Mouse (Mus musculus) heart, adult 9 months (tissue): Measurements from ENCODE around the gene Sla2.
"Not testable (repeated sequence)": the region's sequence is repeated elsewhere in the genome, so short reads cannot be mapped to it uniquely, and the experiment has no call there.

Experiments
- DNase-seq, 2 experiments: peaks; one replicate each; pipeline ENCODE4 v3.0.0; 2022; ENCODE audit warnings: low spot score in 2 of 2

Sla2 gene

DNA sequence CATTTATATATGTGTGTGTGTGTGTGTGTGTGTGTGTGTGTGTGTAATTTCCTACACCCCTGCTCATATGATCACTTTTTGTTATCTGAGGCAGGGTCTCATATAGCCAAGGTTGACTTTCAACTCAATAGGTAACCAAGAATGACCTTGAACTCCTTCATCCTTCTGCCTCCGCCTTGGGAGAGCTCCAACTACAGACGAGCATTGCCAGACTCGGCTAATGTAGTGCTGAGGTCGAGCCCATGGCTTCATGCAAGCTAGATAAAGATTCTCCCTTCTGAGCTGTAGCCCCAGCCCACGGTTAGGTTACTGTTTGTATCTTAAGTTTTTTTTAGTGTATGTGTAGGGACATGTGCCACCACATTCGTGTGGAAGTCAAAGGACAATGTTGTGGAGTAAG, 14.9 kb upstream of the Sla2 start:
- DNase-seq: no peak

DNA sequence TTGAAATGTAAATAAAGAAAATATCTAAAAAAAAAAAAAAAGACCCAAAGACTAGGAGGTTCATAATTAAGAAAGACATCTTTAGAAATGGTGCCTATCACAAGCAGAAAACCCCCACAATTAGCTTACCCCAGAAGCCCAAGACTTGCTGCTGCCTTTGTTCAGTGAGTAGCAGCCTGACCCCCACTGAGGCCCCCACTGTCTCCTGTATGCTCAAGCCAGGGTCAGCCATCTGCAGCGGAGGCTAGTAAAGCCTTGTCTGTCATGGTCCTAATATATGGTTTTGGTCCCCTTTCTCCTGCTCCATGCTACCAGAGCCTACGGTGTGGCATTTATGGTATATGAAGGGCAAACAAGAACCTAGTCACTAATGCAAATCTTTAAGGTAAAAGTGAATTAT, 14.4 kb upstream of the Sla2 start:
- no peak for DNase-seq

DNA sequence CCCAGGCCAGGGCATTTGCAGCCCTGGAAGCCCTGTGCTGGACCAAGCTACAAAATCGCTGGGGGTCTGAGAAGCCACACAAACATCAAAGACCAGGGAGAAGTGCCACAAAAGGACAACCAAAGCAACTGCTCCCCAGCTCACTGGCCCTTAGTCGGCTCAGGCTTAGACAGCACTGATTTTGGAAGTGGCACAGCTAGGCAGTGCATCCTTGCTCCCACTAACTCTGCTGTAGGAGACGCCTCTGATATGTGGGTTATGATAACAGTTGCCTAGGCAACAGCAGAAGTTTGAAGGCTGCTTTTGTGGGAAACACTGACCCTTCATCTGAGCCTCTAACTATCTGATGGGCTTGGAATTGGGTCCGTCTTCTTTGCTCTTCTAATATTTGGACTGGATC, 12.2 kb upstream of the Sla2 start:
- DNase-seq: no peak

DNA sequence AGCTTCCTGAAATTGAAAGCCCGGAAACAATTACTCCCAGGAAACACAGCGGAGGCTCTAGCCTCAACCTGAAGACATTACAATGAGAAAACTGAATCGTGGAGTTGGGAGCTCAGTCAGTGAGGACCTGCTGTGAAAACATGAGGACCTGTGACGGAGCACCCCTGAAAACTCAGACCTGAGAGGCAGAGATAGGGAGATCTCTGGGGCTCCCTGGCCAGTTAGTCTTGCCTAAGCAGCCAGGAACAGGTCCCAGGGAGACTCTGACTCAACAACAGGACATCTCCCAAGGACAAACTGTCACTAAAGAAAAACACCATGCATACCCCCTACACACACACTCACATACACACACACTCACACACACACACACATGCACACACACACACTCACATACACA, 11.4 kb upstream of the Sla2 start:
- DNase-seq: no peak

DNA sequence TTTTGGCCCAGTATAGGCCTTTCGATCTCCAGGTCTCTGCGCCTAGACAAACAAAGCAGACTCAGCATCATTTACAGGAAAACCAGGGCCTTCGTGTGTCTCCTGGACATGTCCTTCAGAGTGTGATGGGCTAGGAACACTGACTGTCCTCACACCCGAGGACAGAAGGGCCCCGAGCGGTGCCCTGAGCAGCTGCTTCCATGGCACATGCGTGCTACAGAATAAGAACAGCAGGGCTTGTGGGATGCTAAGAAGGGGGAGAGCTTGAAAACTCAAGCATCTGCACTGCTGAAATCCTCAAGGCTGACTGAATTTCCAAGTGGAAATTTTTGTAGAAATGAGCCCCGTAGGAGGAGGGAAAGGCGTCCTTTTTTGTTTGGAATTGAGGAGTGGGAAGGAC, 10.0 kb upstream of the Sla2 start:
- DNase-seq: no peak

DNA sequence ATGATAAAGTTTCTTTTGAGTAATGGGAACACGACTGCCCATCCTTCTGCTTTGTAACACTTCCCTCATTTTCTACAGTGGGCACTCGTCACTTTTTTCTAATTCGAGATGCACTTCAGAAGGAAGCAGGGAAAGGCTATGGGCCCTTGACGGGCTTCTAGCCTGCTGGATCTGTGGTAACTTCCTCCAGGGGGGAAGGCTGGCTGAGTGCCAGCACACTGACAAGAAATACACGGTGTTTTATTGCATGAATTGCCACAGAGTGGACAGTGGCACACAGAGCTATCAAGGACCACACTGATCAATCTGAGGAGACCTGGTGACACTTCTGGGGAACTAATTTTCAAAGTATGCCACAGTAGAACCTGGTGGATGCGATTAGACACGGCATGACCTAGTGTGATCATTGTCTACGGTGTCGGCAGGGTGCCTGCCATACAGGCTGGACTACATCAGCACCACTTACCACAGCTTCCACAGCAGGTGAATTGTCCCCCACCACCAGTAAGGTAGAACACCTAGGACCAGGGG, 9.5 kb upstream of the Sla2 start:
- DNase-seq: no peak

DNA sequence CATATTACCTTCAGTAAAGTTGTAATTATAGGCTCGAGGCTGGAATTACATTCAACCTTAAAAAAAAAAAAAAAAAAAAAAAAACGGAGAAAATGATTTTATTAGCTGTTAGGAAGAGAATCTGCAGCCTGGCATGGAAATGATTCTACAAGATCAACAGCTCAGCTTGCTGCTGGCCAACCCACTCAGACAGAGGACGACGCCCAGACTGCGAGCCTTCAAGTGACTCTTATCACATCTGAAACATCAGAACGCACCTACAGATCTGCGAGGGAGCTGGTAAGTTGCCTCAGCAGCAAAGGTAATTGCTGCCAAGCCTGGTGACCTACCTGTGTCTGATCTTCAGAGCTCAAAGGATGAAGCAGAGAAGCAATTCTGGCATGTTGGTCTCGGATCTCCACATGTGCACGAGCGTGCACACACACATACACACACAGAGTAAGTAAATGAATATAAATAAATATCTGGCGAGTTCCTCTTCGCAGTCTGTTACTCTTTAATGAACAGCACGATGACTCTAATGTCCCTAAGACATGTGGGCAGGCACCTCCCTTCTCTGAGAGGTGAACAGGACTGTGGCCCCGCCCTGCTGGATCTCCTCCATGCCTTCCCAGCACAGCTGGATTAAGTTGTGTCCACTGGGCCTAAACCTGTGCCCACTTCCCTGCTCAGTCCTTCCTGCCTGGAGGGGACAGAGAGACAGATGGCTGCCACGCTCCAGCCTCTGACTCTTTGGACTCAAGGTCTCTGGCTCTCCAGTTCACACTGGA, 7.7 kb upstream of the Sla2 start:
- DNase-seq: no peak

DNA sequence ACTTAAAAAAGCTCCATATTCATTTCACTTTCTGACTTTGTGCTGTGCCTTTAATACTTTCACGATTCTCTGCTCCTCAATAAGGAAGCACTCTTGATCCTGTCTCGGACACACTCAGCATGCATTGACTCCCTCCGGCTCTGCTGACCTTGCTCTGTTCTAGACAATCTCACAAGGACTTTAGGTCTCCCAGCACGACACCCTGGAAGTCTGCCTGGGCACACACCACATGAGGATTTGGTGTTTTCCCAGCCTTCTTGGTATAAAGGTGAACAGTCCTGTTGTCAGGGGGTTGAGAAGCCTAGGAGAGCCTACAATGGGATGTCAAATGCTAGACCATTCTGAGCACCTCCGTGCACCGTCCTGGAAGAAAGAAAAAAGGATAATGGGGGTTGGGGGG, 5.8 kb upstream of the Sla2 start:
- DNase-seq: no peak

DNA sequence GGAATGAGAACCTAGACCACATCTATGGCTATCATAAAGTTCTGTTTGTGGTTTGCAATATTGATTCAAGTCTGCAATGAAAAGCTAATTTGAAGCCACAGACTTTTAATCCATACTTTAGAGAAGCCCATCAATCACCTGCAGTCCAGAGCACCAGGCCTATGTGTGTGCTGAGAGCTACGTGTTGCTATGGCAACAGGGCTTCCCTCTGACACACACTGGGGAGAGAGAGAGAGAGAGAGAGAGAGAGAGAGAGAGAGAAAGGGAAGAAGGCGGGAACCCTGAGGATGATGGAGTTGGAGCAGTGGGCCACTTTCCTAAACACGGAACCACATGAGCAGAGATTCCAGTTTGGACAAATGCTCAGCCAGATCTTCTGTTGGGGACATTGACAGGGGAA, 5.2 kb upstream of the Sla2 start:
- no peak for DNase-seq

DNA sequence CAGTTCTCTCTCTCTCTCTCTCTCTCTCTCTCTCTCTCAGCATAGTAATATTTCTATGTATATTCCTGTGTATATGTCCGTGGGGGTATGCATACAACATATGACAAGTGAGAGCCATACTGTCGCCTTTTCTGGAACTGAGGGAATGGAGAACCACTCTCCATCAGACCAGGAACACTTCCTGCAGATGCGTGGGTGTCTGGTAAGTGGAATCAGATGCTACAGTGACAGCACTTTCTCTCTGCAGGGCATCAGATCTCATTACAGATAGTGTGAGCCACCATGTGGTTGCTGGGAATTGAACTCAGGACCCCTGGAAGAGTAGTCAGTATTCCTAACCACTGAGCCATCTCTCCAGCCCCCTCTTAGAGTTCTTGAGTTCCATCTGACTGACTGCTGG, 1.5 kb upstream of the Sla2 start:
- no peak for DNase-seq

DNA sequence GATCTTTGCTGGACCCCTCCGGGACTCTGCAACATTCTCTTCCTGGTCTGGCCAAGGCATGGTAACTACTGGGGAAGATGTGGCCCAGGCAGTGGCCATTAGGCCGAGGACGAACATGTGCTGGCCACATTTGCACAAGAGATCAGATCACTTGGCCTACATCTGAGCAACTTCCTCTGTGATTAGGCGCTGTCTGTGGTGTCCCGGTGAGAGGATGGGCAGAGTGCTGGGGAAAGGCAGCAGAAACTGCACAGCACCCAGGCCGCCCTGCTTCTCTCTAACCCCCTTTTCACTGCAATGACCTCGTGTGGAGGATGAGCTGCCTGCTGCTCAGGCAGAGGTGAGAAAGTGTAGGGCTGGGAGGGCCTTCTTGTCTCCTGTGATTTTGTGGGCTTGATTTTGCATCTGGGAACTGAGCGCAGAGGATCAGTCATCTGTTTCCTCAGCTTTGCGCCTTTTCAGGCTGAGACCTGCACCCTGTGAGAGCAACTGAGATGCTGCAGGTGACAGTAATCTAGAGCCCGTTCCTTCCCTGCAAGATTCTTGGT, 834 bp downstream of the Sla2 start:
- no peak for DNase-seq

DNA sequence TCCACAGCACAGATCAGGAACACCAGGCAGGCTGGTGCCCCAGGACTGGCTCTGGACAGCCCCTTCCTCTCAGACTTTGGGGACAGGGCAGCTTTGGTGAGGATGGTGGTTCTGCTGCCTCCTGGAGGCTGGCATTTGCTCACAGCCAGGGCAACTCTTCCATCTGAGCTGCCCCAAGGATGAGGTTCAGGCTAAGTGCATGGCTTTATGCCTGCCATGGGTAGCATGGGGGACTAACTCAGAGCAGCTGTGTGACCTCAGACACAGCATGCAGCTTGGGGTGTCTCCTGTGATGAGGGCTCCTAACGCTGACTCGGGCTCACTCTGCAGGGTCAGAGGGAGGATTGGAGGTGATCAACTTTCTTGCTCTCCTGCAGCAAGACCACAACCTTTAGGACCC, 1.3 kb downstream of the Sla2 start:
- not testable (repeated sequence) for DNase-seq

DNA sequence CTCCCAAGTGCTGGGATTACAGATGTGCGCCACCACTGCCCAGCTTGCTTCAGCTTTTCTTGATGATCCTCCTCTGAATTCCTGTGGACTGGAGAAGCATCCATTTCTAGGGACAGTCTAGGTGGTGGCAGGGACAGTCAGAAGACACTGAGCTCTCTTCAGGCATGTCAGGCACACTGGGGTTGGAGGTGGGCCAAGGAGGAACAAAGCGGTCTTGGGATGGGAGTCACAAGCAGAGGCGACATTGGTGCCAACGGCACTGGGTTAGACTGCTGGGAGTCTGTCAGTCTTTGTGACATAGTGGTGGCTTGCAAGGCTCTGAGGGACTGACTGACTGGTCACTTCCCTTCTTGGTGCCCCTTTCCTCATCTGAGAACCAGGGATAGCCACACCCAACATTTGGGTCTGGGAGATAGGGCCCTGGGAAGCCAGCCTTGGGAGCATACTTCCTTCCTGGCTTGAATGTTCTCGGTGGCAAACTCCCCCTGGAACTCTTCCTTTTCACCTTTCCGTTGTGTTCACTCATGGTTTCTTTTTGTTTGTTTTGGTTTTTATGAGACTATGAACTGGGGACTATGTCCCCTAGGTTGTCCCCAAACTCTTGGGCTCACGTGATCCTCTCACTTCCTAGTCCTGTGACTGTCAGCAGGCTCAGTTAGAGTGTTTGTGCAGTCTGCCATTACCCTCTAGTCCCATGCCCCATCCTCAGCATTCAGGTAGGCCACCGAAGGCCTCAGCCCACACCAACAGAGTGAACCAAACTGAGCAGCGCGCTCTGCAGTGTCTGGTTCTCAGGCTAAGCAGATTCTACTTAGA, 2.4 kb downstream of the Sla2 start:
- no peak for DNase-seq

DNA sequence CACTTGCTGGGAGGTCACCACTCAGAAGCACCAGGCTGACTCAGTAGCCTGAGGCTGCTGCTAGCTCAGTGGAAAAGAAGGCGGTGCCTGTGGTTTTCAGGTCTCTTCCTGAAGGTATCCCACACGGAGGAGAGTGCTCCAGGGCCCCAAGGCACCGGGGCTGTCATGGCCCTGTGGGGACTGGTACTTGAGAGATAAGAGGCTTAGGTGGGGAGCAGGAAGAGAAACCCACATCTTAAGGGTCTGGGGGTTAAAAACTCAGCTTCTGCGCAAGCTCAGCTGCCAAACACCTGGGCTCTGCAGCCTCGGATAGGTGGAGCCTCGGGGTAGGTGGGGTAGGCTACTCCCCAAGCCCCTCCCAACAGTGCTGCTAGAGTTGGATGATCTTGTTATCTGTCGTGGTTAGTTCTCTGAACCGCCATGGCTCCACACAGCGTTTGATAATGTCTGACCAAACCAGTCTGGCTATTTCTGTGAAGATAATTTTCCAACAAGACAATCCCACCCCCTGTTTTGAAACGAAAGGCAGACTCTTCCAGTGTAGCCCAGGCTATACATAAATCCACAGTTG, 4.5 kb downstream of the Sla2 start:
- no peak for DNase-seq

DNA sequence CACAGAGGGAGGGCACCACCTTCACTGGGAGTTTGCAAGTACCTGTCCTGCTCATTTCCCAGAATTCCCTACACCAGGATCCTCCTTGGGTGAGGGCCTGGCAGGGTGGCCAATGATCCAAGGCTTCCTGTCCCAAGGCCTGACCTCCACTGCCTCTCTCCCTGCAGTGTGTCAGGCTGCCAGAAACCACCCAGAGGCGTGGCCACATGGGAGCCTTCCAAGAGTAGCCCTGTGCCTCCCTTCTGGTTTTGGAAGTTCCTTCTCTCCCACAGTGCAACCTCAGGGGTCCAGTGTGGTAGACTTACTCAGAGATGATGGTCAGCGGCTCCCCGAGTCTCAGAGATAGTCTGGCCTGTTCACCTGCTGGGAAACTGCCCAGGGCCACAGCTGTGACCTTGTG, 7.5 kb downstream of the Sla2 start:
- DNase-seq: no peak

DNA sequence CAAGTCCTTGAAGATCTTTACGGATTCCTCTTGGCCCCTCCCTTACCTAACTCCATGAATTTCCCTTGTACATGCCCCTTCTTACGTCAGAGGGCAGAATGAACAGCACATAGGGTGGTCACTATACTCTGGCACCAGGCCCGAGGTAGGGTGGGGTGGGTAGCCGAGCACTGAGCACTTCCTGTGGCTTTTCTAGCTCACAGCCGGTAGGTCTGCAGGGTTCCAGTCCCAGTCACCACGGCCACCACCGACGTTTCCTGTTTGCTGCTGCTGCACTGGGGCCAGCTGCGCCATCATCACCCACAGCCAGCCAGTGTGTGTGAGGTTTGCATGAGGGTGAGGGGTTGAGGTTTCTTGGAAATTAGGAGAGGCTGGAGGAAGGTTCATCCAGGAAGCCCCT, 9.3 kb downstream of the Sla2 start:
- no peak for DNase-seq

DNA sequence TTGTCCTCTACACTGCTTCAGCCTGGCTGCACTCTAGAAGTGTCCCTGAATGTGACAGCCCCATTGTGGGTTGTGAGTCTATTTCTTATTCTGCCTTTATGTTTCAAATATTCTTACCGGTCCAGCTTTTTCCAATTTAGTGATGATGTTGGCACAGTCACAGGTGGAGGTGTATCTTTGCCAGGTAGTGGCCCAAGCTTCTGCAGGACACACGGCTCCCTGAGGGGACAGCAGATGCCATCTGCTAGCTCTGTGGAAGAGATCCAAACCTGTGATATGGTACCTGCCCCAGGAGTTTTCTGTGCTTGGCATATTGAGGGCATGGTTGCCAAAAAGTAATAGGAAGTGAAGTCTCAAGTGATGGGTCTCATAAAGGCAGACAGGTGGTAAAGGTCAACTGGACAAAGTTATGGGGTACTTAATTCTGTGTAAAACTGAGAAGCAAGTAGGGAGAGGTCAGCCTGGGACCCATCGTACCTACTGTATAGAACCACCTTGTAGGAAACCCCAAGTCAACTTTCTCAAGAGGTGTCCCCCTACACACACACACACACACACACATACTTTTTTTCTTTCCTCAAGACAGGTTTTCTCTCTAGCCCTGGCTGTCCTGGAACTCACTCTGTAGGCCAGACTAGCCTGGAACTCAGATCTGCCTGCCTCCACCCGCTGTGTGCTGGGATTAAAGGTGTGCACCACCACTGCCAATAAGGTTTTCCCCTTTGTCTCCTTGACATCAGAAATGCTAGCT, 12.1 kb downstream of the Sla2 start:
- DNase-seq: no peak

DNA sequence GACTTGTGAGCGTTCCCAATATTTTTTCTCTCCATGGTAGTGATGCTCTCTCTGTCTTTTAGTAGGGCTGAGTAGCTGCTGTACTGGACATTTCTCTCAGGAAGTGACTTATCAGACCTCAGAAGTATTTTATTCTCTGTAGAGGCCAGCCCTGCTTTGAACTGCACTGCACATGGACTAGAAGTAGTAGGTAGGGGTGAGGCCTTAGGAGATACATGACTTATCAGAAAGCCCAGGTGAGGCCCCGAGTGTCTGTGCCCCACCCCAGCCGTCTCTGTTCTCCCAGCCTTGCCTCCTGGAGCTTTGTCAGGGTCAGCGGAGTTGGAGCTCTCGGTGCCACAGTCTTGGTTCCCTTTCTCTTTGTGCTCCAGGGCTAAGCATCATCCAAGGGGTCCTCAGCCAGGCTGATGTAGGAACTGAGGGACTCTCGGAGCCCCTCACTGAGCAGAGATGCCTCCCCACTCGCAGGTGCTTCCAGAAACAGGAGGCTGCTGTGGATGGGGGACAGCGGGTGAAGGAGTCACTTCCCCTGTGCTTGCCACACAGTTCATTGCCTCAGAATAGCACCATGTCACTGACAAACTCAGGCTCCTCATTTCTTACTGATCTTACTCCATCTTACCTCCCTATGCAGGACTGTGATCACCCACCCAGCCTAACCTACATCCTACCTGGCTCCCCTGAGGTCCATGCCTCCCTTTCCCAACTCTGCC, 12.8 kb downstream of the Sla2 start:
- DNase-seq: no peak

DNA sequence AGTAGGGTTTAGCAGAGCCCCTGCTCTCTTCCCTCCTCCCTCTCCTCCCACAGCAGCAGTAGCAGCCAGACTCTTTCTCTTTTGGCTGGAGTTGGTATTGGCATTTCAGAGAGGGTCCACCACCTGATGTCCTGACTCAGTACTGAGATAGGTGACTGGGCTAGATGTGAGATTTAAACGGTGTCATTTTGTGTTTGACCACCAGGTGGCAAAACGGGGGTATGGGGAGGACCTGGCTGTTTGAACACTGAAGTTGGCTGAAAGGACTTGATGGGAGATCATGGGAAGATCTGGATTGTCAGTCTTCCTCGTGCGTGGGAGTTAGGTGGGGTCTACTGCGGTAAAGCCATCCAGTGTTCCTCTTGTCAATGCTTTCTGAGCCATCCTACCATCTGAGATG, 13.4 kb downstream of the Sla2 start:
- peak; percentile 20 to 32 for DNase-seq

DNA sequence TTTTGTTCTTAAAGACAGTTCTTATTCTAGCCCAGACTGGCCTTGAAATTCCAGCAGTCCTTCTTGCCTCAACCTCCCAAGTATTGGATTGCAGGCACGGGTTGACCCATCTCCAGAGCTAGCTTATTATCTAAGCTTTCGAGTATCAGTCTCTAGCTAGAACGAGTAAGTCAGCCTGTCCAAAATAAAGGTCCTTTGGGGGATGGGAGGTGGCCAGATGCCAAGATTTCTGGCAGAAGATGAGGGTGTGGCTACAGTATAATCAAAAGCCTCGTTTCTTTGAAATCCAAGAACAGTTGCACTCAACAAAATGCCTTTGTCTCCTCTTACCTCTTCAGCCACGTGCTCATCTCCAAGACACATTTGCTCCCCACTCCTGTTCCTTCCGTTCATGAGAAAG, 16.5 kb downstream of the Sla2 start:
- peak; percentile 17 to 30 for DNase-seq

DNA sequence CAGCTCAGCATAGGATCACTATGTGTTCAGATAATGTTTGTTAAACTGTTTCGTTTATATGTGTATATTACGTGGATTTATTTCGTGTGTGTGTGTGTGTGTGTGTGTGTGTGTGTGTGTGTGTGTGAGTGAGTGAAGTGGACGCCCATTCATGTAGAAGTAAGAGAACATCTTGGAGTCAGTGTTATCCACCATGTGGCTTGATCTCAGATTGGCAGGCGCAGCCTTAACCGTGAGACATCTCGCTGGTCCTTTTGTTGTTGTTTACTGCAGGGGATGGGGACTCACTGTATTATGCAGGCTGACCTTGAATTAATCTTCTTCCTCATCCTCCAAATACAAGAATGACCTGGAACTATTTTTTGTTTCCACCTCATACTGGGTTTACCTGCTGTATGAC, 17.4 kb downstream of the Sla2 start:
- no peak for DNase-seq
